Mouse (Mus musculus) liver, embryonic 14.5 days (tissue): ENCODE measurements around the gene Ugt1a7c.

Experiments used
- CTCF ChIP-seq: IDR thresholded peaks from 2 replicates; pipeline ENCODE4 v1.5.1; 2016; ENCODE audit warnings: antibody characterized with exemption, low read depth, control low read depth
- EP300 ChIP-seq: IDR thresholded peaks from 2 replicates; pipeline ENCODE4 v1.6.1; 2016; ENCODE audit warnings: antibody characterized with exemption, low read depth

DNA sequence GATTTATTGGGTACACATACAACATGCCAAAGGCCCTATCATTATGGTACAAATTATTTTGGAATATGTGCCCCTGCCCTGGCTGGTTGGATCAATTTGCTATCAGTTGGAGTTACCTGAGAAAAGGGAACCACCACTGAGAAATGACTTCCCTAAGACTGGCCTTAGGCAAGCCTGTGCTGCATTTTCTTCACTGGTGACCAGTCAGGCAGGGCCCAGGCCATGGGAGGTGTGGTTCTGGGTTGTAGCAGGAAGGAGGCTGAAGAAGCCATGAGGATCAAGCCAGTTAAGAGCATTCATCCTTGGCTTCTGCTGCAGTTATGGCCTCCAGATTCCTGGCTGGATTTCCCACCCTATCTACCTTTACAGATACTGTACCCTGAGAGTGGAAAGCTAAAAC is 2.5 kb upstream of the Ugt1a7c start:
- TF ChIP-seq CTCF, result no peak
- no peak for TF ChIP-seq EP300
